Mouse (Mus musculus) gastrocnemius, postnatal 36 days (tissue): Measurements from ENCODE around the gene Mtor. TPM values are rescaled to one million over a fixed set of nuclear protein-coding genes. Genes with fewer than 3 reads are reported as not detected.

Experiments
- DNase-seq, 2 experiments: peaks; one replicate each; pipeline ENCODE4 v3.0.0; 2022
- intact Hi-C: fragments of 180-260 bp; cut with DNase I; formaldehyde crosslinking; loops from one replicate; pipeline ENCODE4 v1.15.1; 2025
- long read RNA-seq, 2 experiments: library from polyadenylated mRNA; stranded (forward); transcript quantifications; one replicate each; pipeline ENCODE4 v2.0.0; 2021
- total RNA-seq, 2 experiments: library from RNA; stranded (reverse); gene quantifications; 2 replicates each; pipeline ENCODE4 v1.2.3; 2021

Mtor gene
- total RNA-seq: 10 to 100 TPM; 28.6 to 35.8 TPM
- long read RNA-seq, experiment 1, partial matches to known transcripts: 6 of 7 reads
- long read RNA-seq, experiment 1, other reads (novel, unspliced or antisense): 1 of 7 reads
- long read RNA-seq, experiment 2, partial matches to known transcripts: 8 of 12 reads
- long read RNA-seq, experiment 2, other reads (novel, unspliced or antisense): 2 of 12 reads

DNA sequence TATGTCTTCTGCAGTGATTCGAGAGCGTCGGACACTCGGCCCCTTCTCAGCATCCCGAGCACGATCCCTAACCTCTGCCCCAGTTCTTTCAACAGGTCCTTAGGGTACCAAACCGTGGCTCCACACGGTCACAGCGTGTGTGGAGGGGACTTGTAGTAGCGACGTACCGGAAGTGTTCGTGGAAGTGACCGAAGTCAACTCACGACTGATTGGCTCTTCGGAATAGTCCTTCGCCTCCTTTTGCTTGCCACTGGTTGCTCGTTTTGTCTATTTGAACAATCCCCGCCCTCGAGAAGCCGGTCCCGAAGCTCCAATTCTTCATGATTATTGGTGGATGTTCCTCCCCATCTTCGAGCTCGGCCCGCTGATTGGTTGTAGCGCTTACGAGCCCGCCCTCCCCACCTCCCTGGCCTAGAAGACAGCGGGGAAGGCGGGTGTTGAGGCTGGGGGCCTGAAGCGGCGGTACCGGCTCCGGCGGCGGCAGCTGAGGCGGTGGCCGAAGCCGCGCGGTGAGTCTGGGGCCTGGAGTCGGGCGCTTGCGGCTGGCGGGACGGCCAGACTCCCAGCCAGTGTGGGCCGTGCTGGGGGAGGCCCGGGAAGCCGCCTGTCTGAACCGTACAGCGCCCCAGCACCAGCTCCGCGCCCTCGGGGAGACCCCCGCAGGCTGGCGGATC lies at the start of gene Mtor:
TSS of gene Mtor (plus strand) at position 433 of the 674 bp plus-strand sequence.
- intact Hi-C loops: no loop called here
- DNase-seq: peak; percentile 89

DNA sequence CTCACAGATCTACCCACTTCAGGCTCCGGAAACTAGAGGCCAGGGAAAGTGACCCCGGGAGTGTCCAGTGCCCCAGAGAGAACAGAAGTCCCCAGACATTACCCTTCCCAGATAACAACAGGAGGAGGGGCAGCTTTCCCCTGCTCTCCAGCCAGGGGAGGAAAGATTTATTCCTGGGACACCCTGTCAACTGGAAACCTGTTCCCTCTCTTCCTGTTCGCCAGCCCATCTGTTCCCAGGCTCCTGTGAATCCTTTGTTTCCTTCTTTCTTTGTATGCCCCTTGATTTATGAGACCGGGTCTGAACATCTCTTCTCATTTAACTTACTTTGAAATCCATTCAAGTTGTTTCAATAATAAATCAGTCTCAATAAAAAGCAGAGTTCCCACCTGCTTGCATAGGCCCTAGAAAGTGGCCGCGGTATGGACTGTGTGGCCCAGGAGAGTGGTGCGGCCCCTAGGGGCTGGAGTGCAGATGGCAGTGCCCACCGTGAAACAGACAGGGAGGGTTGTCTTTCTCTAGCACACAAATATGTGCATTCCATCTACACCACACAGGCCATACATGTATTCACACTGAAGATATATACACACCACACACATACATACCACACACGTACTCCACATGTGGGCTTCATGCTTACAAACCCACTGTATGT lies 48.8 kb upstream of the Mtor start:
- intact Hi-C loops: no loop called here
- DNase-seq: no peak

DNA sequence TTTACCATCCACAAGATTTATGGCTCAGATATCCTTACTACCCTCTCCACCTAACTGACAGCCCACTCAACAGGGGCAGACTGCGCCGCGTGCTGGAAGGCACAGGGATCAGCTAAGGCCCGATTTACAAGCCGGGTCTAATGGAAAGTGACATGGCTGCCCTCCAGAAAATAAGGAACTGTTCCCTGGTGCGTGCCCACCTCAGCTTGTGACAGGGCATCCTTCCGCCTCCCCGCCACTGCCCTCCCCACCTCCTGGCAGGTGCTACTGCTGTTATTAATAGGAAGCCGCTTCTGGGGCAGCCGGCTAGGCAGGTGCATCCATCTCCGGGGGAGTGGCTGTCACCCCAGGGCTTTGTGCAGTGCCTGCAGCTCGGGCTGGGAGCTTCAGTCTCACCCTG lies 45.0 kb upstream of the Mtor start:
- intact Hi-C loops: no loop called here
- DNase-seq: no peak

DNA sequence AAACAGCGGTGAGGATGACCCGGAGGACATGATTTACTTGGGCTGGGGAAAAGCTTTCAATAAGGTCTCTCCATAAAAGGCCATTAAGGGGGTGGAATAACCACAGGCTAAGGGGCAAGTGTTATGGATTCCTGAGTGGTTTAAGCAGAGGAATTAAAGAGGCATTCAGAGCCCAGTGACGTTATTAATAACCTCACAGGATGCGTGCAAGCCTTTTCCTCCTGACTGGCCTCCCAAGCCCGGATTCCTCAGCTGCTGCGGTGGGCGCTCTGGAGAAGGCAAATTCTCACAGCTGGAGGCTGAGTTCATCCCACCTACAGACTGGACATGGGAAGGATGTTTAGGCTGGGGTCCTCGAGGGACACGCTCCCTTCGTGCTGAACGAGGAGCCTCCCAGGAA lies 43.7 kb upstream of the Mtor start:
- DNase-seq: no peak
- intact Hi-C loops: no loop called here

DNA sequence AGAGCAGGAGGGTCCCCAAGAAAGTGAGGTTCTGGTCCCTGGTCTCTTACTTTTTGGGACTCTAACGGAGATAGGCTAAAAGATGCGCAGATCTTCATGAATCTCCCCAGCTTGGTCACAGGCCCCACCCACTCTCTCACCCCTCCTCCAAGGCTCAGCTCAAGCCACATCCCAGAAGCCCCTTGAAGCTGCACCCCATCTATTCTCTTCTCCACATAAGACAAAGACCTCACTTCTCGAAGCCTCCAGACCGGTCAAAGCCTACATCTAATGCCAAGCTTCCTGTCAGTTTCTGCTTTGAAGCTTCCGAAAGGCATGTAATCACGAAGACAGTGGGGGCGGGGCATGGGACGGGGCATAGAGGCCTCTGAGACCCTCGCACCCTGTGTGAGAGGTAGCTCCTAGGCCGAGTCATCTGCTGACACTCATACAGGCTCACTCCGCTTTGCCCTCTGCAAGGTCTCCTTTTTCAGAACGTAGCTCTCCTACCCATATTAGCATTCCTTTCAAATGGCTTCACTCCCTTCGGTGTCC lies 43.1 kb upstream of the Mtor start:
- no peak for DNase-seq
- intact Hi-C loops: no loop called here

DNA sequence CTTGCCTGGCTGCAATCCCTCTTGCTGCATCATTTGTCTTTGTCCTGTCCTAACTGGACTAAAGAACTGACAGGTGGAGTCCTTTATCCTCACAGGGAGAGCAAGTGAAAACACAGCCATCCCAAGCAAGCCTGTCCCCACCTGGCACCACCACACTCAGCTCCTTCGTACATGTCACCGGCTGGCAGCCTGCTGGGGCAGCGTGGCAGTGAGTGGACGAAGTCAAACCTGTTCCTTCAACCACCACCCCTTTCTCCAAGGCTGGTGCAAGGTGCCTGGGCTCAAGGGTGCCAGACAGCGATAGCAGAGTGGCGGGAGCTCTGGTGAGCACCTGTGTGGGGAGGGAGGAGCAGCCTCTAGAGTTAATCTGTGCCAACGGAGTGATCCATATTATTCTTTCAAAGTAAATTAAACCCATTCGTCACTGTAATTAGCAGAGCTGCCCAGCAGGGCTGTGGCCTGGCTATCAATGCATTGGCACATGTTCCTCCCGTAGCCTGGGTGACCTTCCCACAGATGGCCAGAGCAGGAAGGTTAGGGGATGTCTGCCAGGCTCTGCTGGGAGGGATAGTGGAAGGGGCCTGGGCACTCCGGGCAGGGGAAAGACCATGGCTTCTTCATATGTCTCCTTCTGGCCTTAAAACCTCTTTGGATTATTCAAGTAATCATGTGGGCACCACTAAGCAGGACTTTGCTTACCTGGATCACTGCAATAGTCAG lies 40.0 kb upstream of the Mtor start:
- DNase-seq: no peak
- intact Hi-C loops: no loop called here

DNA sequence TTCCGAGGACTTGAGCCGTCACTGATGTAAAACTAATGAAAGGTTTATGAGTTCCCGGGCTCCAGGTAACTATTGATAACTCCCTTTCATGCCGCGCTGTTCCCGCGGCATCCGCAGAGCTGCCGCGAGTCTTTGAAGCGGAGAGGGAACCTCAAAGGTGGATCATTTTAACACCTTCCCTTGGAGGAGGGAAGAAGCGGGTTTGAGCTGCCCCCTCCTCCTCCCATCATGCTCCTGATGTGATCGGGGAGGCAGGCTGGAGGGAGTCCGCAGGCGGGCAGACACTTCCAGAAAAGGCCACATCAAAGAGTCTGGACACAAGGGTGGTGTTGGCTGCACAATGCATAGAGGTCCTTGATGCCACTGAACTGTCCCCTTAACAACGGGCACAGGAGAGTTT lies 32.8 kb upstream of the Mtor start:
- intact Hi-C loops: no loop called here
- no peak for DNase-seq

DNA sequence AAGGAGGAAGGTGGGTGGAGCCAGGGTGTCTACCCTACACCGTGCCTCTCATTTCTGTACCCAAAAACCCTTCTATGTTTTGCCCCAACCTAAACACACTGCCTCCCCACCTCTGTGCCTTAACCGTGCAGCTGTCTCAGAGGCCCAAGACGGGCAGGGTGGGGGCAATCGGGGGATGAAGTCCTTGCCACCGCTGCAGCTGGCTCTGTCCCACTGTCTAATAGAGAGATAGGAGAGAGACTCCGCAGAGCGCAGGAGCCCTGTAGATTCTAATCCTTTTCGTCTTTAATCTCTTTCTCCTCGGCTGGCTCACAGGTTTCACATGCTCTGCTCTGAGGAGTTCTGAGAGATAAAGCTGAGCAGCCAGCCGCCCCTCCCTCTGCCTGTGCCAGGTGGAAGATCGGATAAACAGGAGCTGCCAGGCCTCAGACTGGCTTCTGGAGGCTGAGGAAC lies 31.3 kb upstream of the Mtor start:
- no peak for DNase-seq
- intact Hi-C loops: no loop called here

DNA sequence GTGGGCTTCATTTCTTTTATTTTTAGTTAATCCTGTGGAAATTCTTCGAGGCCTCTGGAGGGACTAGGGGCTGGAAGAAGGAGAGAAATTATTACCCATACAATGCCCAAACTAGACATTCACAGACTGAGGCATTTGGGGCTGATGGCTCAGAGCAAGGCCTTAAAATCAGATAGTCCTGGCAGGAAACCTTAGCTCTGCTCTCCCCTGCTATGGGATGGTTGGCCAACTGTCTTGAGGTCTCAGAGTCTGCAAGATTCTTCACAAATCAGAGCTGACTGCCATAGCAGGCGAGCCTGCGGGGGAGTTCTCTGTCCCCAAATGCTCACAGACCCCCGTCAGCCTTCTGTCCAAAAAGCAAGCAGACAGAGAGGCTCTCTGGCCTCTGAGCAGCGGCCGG lies 30.9 kb upstream of the Mtor start:
- intact Hi-C loops: no loop called here
- DNase-seq: no peak

DNA sequence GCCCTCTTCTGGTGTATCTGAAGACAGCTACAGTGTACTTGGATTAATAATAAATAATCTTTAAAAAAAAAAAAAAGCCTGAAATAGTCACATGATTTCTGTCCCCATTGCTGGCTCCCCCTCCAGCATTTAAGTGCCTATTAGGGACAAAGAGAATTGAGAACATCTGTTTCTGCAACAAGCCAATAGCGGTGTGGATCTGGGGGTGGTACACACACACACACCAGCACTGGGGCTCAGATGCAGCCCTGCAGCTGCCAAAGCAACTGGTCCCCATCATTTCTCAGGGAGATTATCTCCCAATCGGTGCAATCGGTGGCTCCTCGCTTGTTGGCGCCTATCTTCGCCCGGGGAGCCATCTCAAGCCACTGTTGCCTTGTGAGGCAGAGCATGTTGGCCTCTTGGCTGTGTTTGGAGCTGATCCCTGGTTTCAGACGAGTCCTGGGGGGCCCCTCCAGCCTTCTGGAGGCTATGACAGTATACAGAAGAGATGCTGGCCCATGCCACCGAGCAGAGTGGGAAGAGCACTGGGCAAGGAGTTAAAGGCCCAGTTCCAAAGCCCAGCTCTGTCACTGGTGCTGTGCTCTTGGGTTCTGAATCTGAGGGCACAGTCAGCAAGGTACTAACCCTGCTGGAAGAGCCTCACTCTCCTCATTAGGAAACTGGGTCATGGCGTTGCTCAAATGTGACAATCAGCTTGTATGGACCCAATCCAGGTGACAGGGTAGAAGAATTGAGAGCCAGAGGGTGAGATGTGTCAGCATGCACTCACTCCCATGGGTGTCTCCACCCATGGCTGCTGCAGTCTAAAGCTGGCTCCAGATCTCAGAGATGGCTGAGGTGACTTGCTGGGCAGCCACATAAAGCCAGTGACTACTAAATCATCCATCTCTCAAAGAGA lies 21.2 kb upstream of the Mtor start:
- peak; percentile 18 to 33 for DNase-seq
- intact Hi-C loops: no loop called here

DNA sequence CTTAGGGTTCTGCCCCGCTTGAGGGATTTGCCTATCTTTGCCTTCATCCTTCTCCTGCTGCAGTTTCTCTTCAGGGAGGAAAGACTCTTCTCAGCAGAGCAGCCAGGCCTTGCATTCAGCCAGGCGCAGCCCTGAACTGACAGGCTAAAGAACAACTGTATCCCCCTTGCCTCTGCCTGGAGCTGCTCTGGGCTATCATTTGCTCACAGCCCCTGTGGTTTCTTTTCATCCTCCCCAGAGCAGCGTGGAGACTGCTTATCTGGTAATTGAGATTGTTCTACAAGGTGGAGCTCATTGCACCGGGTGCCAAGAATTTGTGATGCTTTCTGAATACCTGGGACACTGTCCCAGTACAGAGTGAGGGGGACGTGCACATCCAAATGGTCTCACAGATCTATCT lies 19.9 kb upstream of the Mtor start:
- intact Hi-C loops: no loop called here

DNA sequence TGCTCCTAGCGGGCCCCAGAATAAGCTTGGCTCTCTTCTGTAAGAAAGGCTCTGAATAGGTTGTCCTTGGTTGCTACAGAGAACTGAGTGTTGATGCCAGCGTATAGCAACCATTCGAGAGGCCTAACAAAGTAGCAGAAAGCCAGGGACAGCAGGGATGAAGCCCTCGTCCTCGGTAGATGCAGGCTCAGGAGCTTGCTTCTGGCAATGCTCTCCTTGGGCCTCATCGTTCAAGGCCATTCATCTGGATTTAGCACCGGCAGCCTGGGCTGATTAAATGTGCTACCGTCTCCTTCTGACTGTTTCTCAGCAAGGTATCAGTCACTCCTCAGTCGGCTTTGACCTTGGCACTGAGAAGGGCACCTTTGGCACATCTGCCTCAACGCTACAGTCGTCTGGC lies 19.3 kb upstream of the Mtor start:
- intact Hi-C loops: no loop called here
- DNase-seq: no peak

More for the DNA sequence above, 19.9 kb upstream of the Mtor start:
- no peak for DNase-seq

DNA sequence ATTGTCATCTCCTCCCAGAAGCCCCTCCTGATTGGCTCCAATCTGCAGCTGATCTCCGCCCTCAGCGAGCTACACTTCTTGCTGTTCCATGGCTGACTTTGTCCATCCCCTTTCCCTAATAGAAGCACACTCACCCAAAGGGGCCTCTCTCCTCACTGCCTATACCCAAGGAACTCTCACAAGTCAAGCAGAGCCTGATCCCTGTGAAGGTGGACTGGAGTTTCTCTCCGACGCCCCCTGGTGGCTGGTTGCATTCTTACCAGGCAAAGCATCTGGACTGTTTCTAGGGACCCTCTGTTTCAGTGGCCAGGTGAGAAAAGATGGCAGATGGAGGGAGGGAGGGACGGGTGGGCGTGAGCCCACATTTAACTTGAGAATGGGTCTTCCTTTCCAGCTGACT lies 18.7 kb upstream of the Mtor start:
- DNase-seq: peak; percentile 47 to 50
- intact Hi-C loops: loop anchor here (2.0 to 5.0 kb wide), 2 partner anchors 142 to 259 kb away; partner anchors contain the start of gene Disp3

DNA sequence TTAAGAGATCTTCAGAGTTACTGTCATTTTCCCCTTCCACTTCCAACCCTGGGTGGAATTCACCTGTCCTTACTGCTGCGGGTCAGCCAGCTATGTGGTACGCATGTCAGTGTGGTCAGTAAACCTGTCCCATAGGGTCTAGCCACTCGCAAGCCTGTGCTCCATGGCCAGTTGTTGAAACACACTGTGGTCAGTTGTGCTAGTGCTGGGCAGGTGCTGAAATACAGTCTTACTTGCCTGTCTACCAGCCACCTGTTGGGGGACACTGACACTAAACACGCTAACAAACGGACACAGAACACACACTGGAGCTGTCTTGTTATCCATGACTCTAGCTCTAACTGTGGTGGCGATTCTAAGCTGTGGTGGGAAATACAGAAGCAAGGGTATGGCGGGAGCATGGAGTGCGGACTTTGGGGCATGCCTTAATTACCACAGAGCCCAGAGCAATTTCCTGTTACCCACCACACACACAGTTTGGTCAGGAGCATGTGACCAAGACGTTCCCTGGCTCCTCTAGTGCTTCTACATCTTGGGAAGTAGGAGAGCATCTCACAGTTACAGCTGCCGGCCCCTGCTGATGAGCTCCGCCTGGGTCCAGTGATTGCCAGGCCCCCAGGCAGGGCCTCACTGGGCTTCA lies 17.4 kb upstream of the Mtor start:
- no peak for DNase-seq
- intact Hi-C loops: loop anchor here (2.0 to 5.0 kb wide), 2 partner anchors 144 to 260 kb away; partner anchors contain the start of gene Disp3

DNA sequence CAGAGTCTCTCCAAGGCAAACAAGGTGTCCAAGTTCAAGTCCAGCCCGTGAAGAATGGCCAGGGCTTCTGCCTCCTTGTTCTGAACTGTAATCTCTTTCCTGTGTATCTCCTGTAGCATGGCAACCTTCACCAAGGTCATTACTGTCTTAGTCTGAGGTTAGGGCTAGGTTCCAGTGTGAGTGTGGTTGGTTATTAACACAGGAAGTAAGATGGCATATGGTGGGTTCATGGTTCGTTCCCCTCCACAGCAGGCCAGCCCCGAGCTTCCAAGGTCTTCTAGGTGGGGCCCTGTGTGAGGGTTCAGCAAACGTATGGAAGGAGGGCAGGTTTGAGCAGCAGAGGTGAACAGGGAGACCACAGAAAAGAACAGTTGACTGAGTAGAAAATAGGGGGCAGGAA lies 15.9 kb upstream of the Mtor start:
- no peak for DNase-seq
- intact Hi-C loops: loop anchor here (5.0 kb wide), 1 partner anchor 145 kb away; the partner anchor contains the start of gene Disp3

DNA sequence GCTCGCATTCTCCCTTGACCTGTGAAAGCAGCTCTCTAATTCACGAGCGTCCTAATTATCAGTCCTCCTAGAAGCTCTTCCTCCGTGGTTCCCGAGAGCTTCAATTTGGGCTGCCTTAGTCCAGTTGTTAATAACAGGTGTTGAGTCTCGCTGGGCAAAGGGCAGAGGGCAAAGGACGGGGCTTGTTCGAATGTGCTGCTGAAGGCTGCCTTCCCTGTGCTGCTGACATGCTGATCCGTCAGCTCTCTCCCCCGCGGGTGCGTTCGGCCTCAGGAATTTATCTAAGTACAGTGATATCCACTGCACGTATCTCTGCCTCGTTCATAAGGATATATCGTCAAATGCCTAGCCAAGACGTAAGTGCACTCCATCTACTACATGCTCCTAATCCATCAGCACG lies 15.1 kb upstream of the Mtor start:
- intact Hi-C loops: loop anchor here (5.0 kb wide), 1 partner anchor 146 kb away; the partner anchor contains the start of gene Disp3
- DNase-seq: no peak

DNA sequence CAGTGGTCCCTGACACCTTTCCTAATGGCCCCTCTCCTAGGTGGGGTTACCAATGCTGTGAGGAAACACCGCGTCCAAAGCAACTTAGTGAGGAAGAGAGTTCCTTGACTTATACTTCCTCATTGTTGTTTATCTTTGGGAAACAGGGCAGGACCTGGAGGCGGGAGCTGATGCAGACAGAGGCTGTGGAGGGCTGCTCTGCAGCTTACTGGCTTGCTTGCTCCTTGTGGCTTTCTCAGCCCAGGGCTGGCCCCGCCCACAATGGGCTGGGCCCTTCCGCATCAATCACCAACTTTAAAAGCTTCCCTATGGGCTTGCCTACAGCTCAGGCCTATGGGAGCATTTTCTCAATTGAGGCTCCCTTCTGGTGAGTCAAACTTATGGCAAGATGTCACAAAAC lies 14.6 kb upstream of the Mtor start:
- DNase-seq: no peak
- intact Hi-C loops: loop anchor here (5.0 kb wide), 1 partner anchor 147 kb away; the partner anchor contains the start of gene Disp3

DNA sequence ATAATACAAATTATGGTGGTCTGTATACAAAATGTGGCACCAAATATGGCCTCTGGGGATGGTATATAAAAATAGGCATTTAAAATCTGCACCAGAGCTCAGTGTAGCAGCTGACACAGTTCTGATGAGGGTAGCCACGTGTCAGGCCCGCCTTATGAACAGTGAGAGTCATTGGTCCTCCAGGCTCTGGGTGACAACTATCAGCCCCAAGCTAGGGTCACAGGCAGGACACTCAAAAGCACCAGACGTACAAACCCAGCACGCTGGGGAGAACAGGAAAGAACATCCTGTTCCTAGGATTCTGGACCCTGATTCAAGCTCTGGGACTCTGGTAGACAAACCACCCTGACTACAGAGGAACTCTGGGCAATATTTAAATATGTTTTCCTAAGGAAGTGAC lies 13.9 kb upstream of the Mtor start:
- intact Hi-C loops: loop anchor here (5.0 kb wide), 1 partner anchor 147 kb away; the partner anchor contains the start of gene Disp3
- no peak for DNase-seq

DNA sequence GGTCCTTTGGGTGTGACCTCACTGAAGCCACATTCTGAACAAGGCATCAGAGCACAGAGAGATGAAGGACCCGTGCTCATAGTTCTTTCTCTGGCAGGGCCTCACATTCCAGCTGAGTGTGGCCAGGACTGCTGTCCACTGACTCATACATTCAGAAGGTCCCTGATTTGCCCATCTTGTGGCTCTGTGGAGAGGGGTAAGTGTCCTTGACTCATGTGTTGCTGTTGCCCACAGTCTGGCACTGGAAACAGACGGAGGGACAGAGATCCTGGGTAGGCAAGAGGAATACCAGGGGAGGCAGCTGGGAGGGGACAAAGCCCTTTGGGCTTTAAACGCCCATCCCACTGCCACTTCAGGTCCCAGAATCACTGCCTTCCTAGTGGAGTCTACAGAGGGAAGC lies 13.3 kb upstream of the Mtor start:
- DNase-seq: no peak
- intact Hi-C loops: no loop called here
